Mouse (Mus musculus): ENCODE data around the gene Nutf2. TPM values are rescaled to one million over a fixed set of nuclear protein-coding genes. Genes with fewer than 3 reads are reported as not detected.

The Nutf2 gene
- polyA plus RNA-seq, 1 experiment from 2014 or later, result 176 TPM

DNA sequence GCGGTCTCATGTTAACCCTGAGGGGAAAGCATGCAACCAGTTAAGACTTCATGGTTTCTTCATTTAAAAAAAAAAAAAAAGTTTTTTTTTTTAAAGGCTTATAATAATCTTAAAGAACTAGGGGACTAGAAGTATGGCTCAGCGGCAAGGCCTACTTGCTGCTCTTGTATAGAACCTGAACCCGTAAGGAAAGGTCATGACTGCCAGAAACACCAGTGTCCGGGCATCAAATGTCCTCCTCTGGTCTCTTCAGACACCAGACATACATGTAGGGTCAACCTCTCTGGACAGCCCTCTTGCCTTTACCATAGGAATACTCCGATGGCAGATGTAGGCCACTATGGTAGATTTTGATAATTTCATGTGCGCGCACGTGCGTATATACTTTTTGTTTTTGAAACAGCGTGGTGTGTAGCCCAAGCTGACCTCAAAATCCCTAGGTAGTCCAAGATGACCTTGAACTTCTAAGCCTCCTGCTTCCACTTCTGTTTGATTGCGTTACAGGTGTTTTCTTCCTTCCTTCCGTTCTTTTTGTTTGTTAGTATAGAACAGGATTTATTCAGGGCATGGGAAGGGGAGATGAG, 8.1 kb upstream of the Nutf2 start:
- 83% methylated on average over 12 of the region's 12 CpGs for WGBS
- no peaks in the 10 kb centered on the region for H3K27me3 ChIP-seq (replicated peaks; ENCODE audit: control insufficient read depth, insufficient read depth, low read length)
- no peak overlapping the region for H3K9ac ChIP-seq (replicated peaks; ENCODE audit: low read depth, low read length)
- peaks cover 9% of the 10 kb centered on the region; the same call in 1 of the 2 replicates for H3K36me3 ChIP-seq (ENCODE audit: control insufficient read depth, insufficient read depth)
- no peak overlapping the region for H3K4me2 ChIP-seq (ENCODE audit: low read length)
- no peak for ATAC-seq
- peaks cover 26% of the 10 kb centered on the region for H3K4me1 ChIP-seq (replicated peaks; ENCODE audit: control insufficient read depth, insufficient read depth, low read length)
- no peak overlapping the region for H3K27ac ChIP-seq (ENCODE audit: low read length)
- no peaks in the 10 kb centered on the region for H3K9me3 ChIP-seq (ENCODE audit: control insufficient read depth, low read length)
- peak overlapping the region; percentile 86; the same call in 1 of the 2 replicates for H3K4me3 ChIP-seq (replicated peaks; ENCODE audit: low read length)

DNA sequence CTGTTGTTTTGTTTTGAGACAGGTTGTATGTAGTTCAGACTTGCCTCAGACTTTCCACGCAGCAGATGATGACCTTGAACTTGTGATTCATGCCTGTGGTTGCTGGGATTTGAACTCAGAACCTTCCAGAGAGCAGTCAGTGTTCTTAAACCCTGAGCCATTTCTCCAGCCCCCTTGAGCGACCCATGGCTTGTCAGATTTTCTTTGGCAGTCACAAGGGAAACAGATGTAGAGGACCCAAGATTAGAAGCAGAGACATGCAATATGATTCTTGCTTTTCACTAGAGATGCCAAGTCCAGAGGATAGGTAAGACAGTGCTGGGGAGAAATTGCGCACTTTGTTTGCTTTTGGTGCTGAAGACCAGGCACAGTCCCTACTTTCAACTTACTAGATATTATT, 7.2 kb upstream of the Nutf2 start, which contains the start of gene Cenpt:
Cenpt (minus strand) TSS at position 101 of the 400 bp plus-strand sequence.
- no peak within 1 kb of the TSS for H3K27ac ChIP-seq (ENCODE audit: low read length)
- H3K4me1 ChIP-seq (replicated peaks; ENCODE audit: control insufficient read depth, insufficient read depth, low read length), result peaks cover 34% of the 10 kb centered on the region
- H3K27me3 ChIP-seq (replicated peaks; ENCODE audit: control insufficient read depth, insufficient read depth, low read length), result no peaks in the 10 kb centered on the region
- no peak within 1 kb of the TSS for H3K4me3 ChIP-seq (replicated peaks; ENCODE audit: low read length)
- no peaks in the 10 kb centered on the region for H3K9me3 ChIP-seq (ENCODE audit: control insufficient read depth, low read length)
- peaks cover 8% of the 10 kb centered on the region; the same call in 1 of the 2 replicates for H3K36me3 ChIP-seq (ENCODE audit: control insufficient read depth, insufficient read depth)
- H3K9ac ChIP-seq (replicated peaks; ENCODE audit: low read depth, low read length), result no peak within 1 kb of the TSS
- ATAC-seq, result no peak
- no peak within 1 kb of the TSS for H3K4me2 ChIP-seq (ENCODE audit: low read length)
- 88% methylated on average over 3 of the region's 3 CpGs for WGBS

DNA sequence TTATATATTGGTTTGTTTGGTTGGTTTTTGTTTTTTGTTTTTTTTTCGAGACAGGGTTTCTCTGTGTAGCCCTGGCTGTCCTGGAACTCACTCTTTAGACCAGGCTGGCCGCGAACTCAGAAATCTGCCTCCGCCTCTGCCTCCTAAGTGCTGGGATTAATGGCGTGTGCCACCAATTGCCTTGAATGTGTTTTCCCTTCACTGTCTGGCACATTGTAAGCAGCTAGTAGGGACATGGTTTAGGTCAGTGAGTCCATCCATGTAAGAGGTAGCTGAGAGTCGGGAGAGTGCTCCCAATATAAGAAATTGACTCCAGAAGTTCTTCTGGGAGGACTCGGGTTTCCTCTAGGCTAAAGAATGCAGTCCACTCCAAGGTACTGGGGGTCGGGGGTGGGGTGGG, 6.1 kb upstream of the Nutf2 start:
- Histone ChIP-seq H3K9ac (replicated peaks; ENCODE audit: low read depth, low read length) (peak overlapping the region; percentile 75; the same call in 1 of the 2 replicates), H3K36me3 (ENCODE audit: control insufficient read depth, insufficient read depth) (no peaks in the 10 kb centered on the region), H3K4me1 (replicated peaks; ENCODE audit: control insufficient read depth, insufficient read depth, low read length) (peaks cover 38% of the 10 kb centered on the region), H3K9me3 (ENCODE audit: control insufficient read depth, low read length) (no peaks in the 10 kb centered on the region), H3K27ac (ENCODE audit: low read length) (peak overlapping the region; percentile 37), H3K4me2 (ENCODE audit: low read length) (peak overlapping the region; percentile 33), H3K4me3 (replicated peaks; ENCODE audit: low read length) (peak overlapping the region; percentile 86), H3K27me3 (replicated peaks; ENCODE audit: control insufficient read depth, insufficient read depth, low read length) (no peaks in the 10 kb centered on the region)
- WGBS, result 28% methylated on average over 8 of the region's 8 CpGs
- ATAC-seq, result no peak

DNA sequence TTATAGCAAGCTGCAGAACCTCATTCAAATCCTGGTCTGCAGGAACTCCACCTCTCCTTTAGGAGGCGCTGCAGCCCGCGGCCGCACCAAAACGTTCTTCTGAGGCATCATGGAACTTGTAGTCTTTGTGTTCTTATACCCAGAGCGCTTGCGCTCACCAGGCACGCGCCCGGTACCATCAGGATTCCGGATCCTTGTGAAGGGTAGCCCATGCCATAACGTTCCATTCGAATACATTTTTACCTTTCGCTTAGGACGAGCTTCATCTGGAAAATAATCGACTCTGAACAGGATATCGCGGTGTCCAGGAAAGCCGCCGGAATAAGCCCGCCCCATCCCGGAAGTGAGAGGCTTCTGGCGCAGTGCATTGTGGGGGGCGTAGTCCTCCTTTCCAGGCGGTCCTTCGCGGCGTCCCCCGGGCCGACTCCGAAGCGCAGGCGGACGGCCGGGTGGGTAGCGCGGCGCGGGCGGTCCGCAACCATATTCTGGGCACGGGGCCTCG, 5.6 kb upstream of the Nutf2 start, which contains the start of gene Thap11:
Thap11 (plus strand) TSS at position 418 of the 502 bp plus-strand sequence.
- peaks cover 42% of the 10 kb centered on the region for H3K4me1 ChIP-seq (replicated peaks; ENCODE audit: control insufficient read depth, insufficient read depth, low read length)
- WGBS, result under 1% methylated on average over 40 of the region's 43 CpGs

DNA sequence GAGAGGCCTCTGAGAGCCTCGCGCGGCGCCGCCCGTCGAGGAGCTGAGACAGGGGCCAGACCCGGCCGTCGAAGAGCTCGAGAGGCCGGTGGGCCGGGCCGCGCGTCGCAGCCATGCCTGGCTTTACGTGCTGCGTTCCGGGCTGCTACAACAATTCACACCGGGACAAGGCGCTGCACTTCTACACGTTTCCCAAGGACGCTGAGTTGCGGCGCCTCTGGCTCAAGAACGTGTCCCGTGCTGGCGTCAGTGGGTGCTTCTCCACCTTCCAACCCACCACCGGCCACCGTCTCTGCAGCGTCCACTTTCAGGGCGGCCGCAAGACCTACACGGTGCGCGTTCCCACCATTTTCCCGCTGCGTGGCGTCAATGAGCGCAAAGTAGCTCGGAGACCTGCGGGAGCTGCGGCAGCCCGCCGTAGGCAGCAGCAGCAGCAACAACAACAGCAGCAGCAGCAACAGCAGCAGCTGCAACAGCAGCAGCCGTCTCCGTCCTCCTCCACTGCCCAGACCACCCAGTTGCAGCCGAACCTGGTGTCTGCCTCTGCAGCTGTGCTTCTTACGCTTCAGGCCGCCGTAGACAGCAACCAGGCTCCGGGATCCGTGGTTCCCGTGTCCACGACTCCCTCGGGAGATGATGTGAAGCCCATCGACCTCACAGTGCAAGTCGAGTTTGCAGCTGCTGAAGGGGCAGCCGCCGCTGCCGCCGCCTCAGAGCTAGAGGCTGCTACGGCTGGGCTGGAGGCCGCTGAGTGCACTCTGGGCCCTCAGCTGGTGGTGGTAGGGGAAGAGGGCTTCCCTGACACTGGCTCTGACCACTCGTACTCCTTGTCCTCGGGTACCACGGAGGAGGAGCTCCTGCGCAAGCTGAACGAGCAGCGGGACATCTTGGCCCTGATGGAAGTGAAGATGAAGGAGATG, 4.9 kb upstream of the Nutf2 start:
- Histone ChIP-seq H3K4me2 (ENCODE audit: low read length) (peak overlapping the region; percentile 93), H3K9me3 (ENCODE audit: control insufficient read depth, low read length) (no peaks in the 10 kb centered on the region), H3K4me3 (replicated peaks; ENCODE audit: low read length) (peak overlapping the region; percentile 86), H3K4me1 (replicated peaks; ENCODE audit: control insufficient read depth, insufficient read depth, low read length) (peaks cover 42% of the 10 kb centered on the region), H3K27me3 (replicated peaks; ENCODE audit: control insufficient read depth, insufficient read depth, low read length) (no peaks in the 10 kb centered on the region), H3K36me3 (ENCODE audit: control insufficient read depth, insufficient read depth) (no peaks in the 10 kb centered on the region), H3K27ac (ENCODE audit: low read length) (peak overlapping the region; percentile 87), H3K9ac (replicated peaks; ENCODE audit: low read depth, low read length) (peak overlapping the region; percentile 75)
- ATAC-seq, result peak; percentile 27
- WGBS, result under 1% methylated on average over 69 of the region's 71 CpGs

More for the DNA sequence above, 5.6 kb upstream of the Nutf2 start, which contains the start of gene Thap11:
- Histone ChIP-seq H3K27ac (ENCODE audit: low read length) (peak within 1 kb of the TSS; percentile 87), H3K9me3 (ENCODE audit: control insufficient read depth, low read length) (no peaks in the 10 kb centered on the region), H3K9ac (replicated peaks; ENCODE audit: low read depth, low read length) (peak within 1 kb of the TSS; percentile 75), H3K27me3 (replicated peaks; ENCODE audit: control insufficient read depth, insufficient read depth, low read length) (no peaks in the 10 kb centered on the region), H3K36me3 (ENCODE audit: control insufficient read depth, insufficient read depth) (no peaks in the 10 kb centered on the region), H3K4me3 (replicated peaks; ENCODE audit: low read length) (peak within 1 kb of the TSS; percentile 86), H3K4me2 (ENCODE audit: low read length) (peak within 1 kb of the TSS; percentile 93)
- ATAC-seq, result peak; percentile 91

DNA sequence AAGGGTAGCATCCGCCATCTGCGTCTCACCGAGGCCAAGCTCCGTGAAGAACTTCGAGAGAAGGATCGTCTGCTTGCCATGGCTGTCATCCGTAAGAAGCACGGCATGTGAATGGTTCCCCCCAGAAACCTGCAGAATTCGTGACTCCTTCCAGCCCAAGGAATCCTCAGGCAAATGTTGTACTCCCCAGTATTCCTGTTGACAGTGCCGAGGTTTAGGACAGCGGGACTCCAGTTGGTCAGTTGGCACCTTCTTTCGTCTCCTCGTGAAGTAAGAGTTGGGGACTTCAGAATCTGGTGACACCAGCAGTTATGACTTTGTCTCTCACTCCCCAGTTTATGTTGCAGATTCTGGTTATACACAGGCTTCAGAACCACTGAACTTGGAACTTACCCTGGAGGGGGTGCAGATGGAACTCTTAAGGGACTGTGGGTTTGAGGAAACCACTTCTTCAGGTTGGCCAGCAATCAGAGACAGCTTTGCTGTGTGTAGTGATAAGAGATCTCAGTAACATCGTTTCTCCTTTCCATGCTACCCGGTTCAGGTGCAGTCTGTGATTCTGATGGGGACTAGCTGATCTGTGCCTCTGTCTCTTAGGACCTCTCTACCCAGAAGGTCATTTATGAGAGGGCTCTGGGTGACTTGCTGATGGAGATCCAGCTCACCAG, 4.1 kb upstream of the Nutf2 start:
- no peaks in the 10 kb centered on the region for H3K36me3 ChIP-seq (ENCODE audit: control insufficient read depth, insufficient read depth)
- H3K4me3 ChIP-seq (replicated peaks; ENCODE audit: low read length), result peak overlapping the region; percentile 86
- ATAC-seq, result no peak
- H3K27ac ChIP-seq (ENCODE audit: low read length), result no peak overlapping the region
- no peaks in the 10 kb centered on the region for H3K27me3 ChIP-seq (replicated peaks; ENCODE audit: control insufficient read depth, insufficient read depth, low read length)
- no peaks in the 10 kb centered on the region for H3K9me3 ChIP-seq (ENCODE audit: control insufficient read depth, low read length)
- WGBS, result 20% methylated on average over 15 of the region's 15 CpGs
- H3K9ac ChIP-seq (replicated peaks; ENCODE audit: low read depth, low read length), result peak overlapping the region; percentile 75
- H3K4me2 ChIP-seq (ENCODE audit: low read length), result peak overlapping the region; percentile 93
- peaks cover 40% of the 10 kb centered on the region for H3K4me1 ChIP-seq (replicated peaks; ENCODE audit: control insufficient read depth, insufficient read depth, low read length)

DNA sequence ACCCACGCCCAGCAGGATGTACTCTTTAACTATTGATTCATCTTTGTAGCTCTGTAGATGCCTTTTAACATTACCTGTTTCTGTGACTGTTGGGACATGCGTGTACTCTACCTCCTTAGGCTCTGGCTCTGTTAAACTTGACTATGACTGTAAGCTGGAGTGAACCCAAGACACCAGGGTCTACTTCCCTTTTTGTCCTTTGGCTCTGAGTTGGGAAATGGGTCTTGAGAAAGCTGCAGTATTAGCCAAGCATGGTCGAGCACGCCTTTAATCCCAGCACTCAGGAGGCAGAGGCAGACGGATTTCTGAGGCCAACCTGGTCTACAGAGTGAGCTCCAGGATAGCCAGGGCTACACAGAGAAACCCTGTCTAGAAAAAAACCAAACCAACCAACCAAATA, 1.9 kb upstream of the Nutf2 start:
- no peaks in the 10 kb centered on the region for H3K27me3 ChIP-seq (replicated peaks; ENCODE audit: control insufficient read depth, insufficient read depth, low read length)
- H3K4me1 ChIP-seq (replicated peaks; ENCODE audit: control insufficient read depth, insufficient read depth, low read length), result peaks cover 53% of the 10 kb centered on the region
- no peak for ATAC-seq
- no peak overlapping the region for H3K4me3 ChIP-seq (replicated peaks; ENCODE audit: low read length)
- no peaks in the 10 kb centered on the region for H3K36me3 ChIP-seq (ENCODE audit: control insufficient read depth, insufficient read depth)
- 89% methylated on average over 5 of the region's 5 CpGs for WGBS
- no peaks in the 10 kb centered on the region for H3K9me3 ChIP-seq (ENCODE audit: control insufficient read depth, low read length)
- H3K4me2 ChIP-seq (ENCODE audit: low read length), result no peak overlapping the region
- H3K27ac ChIP-seq (ENCODE audit: low read length), result no peak overlapping the region
- no peak overlapping the region for H3K9ac ChIP-seq (replicated peaks; ENCODE audit: low read depth, low read length)

DNA sequence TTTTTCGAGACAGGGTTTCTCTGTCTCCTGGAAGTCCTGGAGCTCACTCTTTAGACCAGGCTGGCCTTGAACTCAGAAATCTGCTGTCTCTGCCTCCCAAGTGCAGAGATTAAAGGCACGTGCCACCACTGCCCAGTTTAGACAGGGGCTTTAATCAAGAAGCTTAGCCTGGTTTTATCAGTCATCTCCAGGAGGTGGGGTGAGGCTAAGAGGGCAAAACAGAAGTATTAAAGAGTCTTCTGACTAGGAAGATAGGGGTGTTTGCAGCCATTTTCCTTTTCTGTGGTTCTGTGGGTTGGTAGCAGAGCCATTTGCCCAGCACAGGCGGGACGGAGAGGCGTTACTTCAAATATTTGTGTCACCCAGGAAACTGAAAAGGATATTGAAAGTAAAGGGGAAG, 1.1 kb upstream of the Nutf2 start:
- H3K27ac ChIP-seq (ENCODE audit: low read length), result no peak overlapping the region
- 83% methylated on average over 5 of the region's 5 CpGs for WGBS
- no peak overlapping the region for H3K4me3 ChIP-seq (replicated peaks; ENCODE audit: low read length)
- H3K36me3 ChIP-seq (ENCODE audit: control insufficient read depth, insufficient read depth), result no peaks in the 10 kb centered on the region
- H3K9me3 ChIP-seq (ENCODE audit: control insufficient read depth, low read length), result no peaks in the 10 kb centered on the region
- peaks cover 57% of the 10 kb centered on the region for H3K4me1 ChIP-seq (replicated peaks; ENCODE audit: control insufficient read depth, insufficient read depth, low read length)
- H3K9ac ChIP-seq (replicated peaks; ENCODE audit: low read depth, low read length), result no peak overlapping the region
- no peak overlapping the region for H3K4me2 ChIP-seq (ENCODE audit: low read length)
- no peaks in the 10 kb centered on the region for H3K27me3 ChIP-seq (replicated peaks; ENCODE audit: control insufficient read depth, insufficient read depth, low read length)
- ATAC-seq, result no peak

DNA sequence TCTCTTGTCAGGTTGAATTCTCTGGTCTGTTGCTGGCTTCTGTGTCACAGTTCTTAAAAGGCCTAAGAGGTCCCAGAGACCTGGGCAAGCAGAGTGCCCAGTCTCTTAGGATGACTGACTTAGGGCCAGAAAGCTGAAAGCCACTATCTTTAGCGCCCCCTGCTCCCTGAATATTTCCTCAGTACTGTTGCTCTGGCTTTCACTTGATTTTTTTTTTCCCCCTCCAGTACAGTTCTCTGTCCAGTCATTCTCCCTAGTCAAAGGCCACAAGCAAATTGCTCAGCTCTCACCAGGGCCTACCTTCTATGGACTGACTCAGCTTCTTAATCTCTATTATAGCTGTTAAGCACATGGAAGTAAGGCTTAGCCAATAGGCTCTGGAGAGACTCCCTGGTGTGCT, 1.6 kb downstream of the Nutf2 start:
- H3K4me1 ChIP-seq (replicated peaks; ENCODE audit: control insufficient read depth, insufficient read depth, low read length), result peaks cover 44% of the 10 kb centered on the region
- peak overlapping the region; percentile 90; the same call in 1 of the 2 replicates for H3K9ac ChIP-seq (replicated peaks; ENCODE audit: low read depth, low read length)
- WGBS, result 0% methylated on average over 1 of the region's 1 CpGs

More for the DNA sequence above, 1.6 kb downstream of the Nutf2 start:
- H3K27ac ChIP-seq (ENCODE audit: low read length), result no peak overlapping the region
- no peak for ATAC-seq
- no peaks in the 10 kb centered on the region for H3K9me3 ChIP-seq (ENCODE audit: control insufficient read depth, low read length)
- peak overlapping the region; percentile 71 for H3K4me2 ChIP-seq (ENCODE audit: low read length)
- H3K4me3 ChIP-seq (replicated peaks; ENCODE audit: low read length), result peak overlapping the region; percentile 97
- peaks cover 7% of the 10 kb centered on the region for H3K36me3 ChIP-seq (ENCODE audit: control insufficient read depth, insufficient read depth)
- no peaks in the 10 kb centered on the region for H3K27me3 ChIP-seq (replicated peaks; ENCODE audit: control insufficient read depth, insufficient read depth, low read length)

All from forebrain, embryonic 16.5 days (tissue).